Mouse (Mus musculus): ENCODE results near the gene Serping1. TPM values are rescaled to one million over a fixed set of nuclear protein-coding genes. Genes with fewer than 3 reads are reported as not detected.

Serping1 gene
- polyA plus RNA-seq, 2 experiments from 2014 or later: not detected

Other genes starting within 250 kb of the Serping1 start
- 1 to 10 TPM in 1 of 2 experiments, under 1 TPM in 1; 0.89 to 1.1 TPM for gene Ctnnd1, start 124.7 kb downstream of the Serping1 start, polyA plus RNA-seq (2017; shearing (Covaris generic))
- under 1 TPM in 1 of 2 experiments, not detected in 1; 0.48 TPM for gene Btbd18, start 116.4 kb downstream of the Serping1 start, polyA plus RNA-seq (2017; shearing (Covaris generic))
- 100 to 1,000 TPM in 1 of 2 experiments, 10 to 100 TPM in 1; 96.4 to 131 TPM for gene Selenoh, start 104.7 kb downstream of the Serping1 start, polyA plus RNA-seq (2017; shearing (Covaris generic))
- not detected for gene Gm28635, start 97.4 kb downstream of the Serping1 start, polyA plus RNA-seq (2017; shearing (Covaris generic))
- 10 to 100 TPM; 14.9 to 18.3 TPM for gene Med19, start 97.0 kb downstream of the Serping1 start, polyA plus RNA-seq (2017; shearing (Covaris generic))
- gene Tmx2, start 96.3 kb downstream of the Serping1 start, polyA plus RNA-seq (2017; shearing (Covaris generic)): 100 to 1,000 TPM; 115 to 140 TPM
- gene Zdhhc5, start 60.3 kb downstream of the Serping1 start, polyA plus RNA-seq (2017; shearing (Covaris generic)): 10 to 100 TPM; 10.1 to 12.5 TPM
- gene Clp1, start 48.1 kb downstream of the Serping1 start, polyA plus RNA-seq (2017; shearing (Covaris generic)): 10 to 100 TPM; 50.3 to 54.6 TPM
- 1 to 10 TPM; 1.3 to 2.1 TPM for gene Ypel4, start 41.4 kb downstream of the Serping1 start, polyA plus RNA-seq (2017; shearing (Covaris generic))
- not detected for gene Gm19426, start 31.8 kb downstream of the Serping1 start, polyA plus RNA-seq (2017; shearing (Covaris generic))
- 100 to 1,000 TPM in 1 of 2 experiments, 10 to 100 TPM in 1; 89.3 to 121 TPM for gene Ube2l6, start 23.4 kb upstream of the Serping1 start, polyA plus RNA-seq (2017; shearing (Covaris generic))
- gene Smtnl1, start 47.2 kb upstream of the Serping1 start, polyA plus RNA-seq (2017; shearing (Covaris generic)): not detected
- gene Timm10, start 51.6 kb upstream of the Serping1 start, polyA plus RNA-seq (2017; shearing (Covaris generic)): 10 to 100 TPM; 34.7 to 40.8 TPM
- gene Slc43a1, start 63.4 kb upstream of the Serping1 start, polyA plus RNA-seq (2017; shearing (Covaris generic)): 1 to 10 TPM; 3.8 to 4.7 TPM
- gene Rtn4rl2, start 111.3 kb upstream of the Serping1 start, polyA plus RNA-seq (2017; shearing (Covaris generic)): not detected
- gene Slc43a3, start 161.1 kb upstream of the Serping1 start, polyA plus RNA-seq (2017; shearing (Covaris generic)): 10 to 100 TPM in 1 of 2 experiments, 1 to 10 TPM in 1; 7.0 to 10.7 TPM
- gene Prg2, start 205.0 kb upstream of the Serping1 start, polyA plus RNA-seq (2017; shearing (Covaris generic)): not detected
- not detected for gene Prg3, start 212.8 kb upstream of the Serping1 start, polyA plus RNA-seq (2017; shearing (Covaris generic))